Mouse (Mus musculus) hematopoietic stem cell, adult 5-6 weeks (primary cell): ENCODE results near the gene Olfr155. TPM values are rescaled to one million over a fixed set of nuclear protein-coding genes. Genes with fewer than 3 reads are reported as not detected.

Source experiments
- ATAC-seq, 2 experiments: fragments of 125-278 bp in 1 of 2; replicated peaks in 1 of 2; 2 replicates each; pipeline ENCODE4 v1.8.0; 2016 to 2017; ENCODE audit warnings: inconsistent platforms in 2 of 2, mild to moderate bottlenecking in 2 of 2, moderate number of reproducible peaks in 2 of 2, low read depth in 1 of 2, moderate TSS enrichment in 1 of 2; ENCODE audit not compliant: low FRiP score in 2 of 2, poor library complexity in 2 of 2, severe bottlenecking in 2 of 2, insufficient read depth in 1 of 2, low TSS enrichment in 1 of 2
- total RNA-seq: library from RNA; stranded (forward); fragments of 172-1452, 232-1000 nt; gene quantifications from 2 replicates; pipeline ENCODE4 v1.2.3, GENCODE M21; 2017

Olfr155 gene
- not detected in 2 replicates for total RNA-seq

- ATAC-seq, result no peak
These were observed at the start of gene Olfr155 for GRCm38 (mm10) chr4:43851265-43851664. TSS of gene Olfr155 (plus strand) at chr4:43851565.

GRCm38 (mm10) chr4:43822896-43823550, 28.3 kb upstream of the Olfr155 start:
- ATAC-seq, result no peak

GRCm38 (mm10) chr4:43823845-43824337, 27.5 kb upstream of the Olfr155 start, which contains the start of gene Olfr156:
TSS of gene Olfr156 (minus strand) at chr4:43823895.
- ATAC-seq, result no peak

DNA sequence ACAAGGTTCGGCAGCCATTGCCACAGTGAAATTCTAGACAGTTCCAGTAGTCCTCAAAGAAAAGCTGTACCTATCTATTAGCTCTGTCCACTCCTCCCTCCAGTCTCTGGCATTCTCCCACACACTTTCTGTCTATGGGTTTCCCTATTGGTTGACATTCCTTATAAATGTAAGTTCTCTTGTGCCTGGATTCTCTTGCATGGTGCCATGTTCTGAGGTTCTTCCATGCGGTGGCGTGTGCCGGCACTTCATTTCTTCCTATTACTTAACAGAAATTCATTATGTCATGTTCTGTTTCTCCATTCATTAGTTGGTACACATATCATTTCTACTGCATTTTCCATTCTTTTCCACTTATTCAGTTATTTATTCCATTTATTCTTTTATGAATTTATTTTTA, 22.6 kb upstream of the Olfr155 start:
- no peak for ATAC-seq

- ATAC-seq, result no peak
These were observed 19.3 kb upstream of the Olfr155 start for GRCm38 (mm10) chr4:43832031-43832430.

GRCm38 (mm10) chr4:43833752-43834151, 17.6 kb upstream of the Olfr155 start:
- no peak for ATAC-seq

DNA sequence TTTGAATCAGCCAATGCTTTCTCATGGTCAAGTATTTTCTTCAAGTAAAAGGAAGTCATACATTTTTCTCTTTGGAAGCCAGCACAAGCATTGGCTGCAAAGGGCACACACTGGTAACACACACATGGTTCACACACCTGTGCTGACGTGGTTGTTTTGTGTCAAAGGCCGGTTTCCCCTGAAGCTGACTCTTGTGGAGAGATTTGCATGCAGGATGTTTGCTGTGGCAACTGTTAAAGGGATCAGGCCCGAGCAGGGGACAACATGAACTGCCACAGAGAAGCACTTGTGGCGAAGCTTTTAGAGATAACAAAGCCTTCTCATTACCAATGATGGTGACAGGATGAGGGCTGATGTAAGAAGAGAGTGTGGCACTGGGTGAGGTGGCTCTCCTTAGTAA, 16.6 kb upstream of the Olfr155 start:
- no peak for ATAC-seq

GRCm38 (mm10) chr4:43838326-43838725, 13.0 kb upstream of the Olfr155 start:
- no peak for ATAC-seq

- no peak for ATAC-seq
These were observed 11.3 kb upstream of the Olfr155 start, which contains the start of gene Olfr157 for GRCm38 (mm10) chr4:43840101-43840500. TSS of gene Olfr157 (minus strand) at chr4:43840201.

- no peak for ATAC-seq
These were observed 2.7 kb downstream of the Olfr155 start for GRCm38 (mm10) chr4:43854101-43854500.

DNA sequence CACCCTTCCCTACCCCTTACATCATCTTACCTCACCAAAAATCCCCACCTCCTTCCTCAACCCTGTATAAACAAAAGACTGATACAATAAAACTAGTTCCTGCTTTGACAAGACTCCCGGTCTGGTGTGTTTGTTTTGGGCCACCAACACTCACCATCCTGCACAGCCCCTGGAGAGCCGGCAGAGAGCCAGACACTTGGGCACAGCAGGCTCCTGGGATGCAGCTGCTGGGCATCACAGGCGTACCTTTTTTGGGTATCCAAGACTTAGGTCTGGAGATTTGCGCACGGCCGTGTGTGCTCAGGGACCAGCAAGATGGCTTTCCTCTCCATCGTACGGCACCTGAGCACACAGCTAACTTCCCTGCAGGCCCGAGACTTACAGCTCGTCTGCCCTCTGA, 8.5 kb downstream of the Olfr155 start:
- no peak for ATAC-seq

GRCm38 (mm10) chr4:43860744-43861519, 9.6 kb downstream of the Olfr155 start:
- peak; percentile 59 to 84 for ATAC-seq

DNA sequence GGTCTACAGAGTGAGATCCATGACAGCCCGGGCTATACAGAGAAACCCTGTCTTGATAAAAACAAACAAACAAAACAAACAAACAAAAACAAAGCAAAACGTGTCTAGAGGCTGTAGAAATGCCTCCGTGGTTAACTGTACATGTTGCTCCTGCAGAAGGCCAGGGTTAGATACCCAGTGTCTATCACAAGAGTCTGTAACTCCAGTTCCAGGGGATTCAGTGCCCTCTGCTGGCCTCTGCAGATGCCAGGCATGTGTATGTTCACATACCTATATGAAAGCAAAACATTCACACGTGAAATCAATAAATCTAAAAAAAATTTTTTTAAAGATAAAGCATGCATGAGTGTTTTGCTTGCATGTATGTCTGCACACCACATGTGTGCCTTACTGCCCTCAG, 11.9 kb downstream of the Olfr155 start:
- ATAC-seq, result no peak

GRCm38 (mm10) chr4:43869821-43870220, 18.5 kb downstream of the Olfr155 start:
- ATAC-seq, result no peak

GRCm38 (mm10) chr4:43874501-43874900, 23.1 kb downstream of the Olfr155 start:
- ATAC-seq, result no peak

DNA sequence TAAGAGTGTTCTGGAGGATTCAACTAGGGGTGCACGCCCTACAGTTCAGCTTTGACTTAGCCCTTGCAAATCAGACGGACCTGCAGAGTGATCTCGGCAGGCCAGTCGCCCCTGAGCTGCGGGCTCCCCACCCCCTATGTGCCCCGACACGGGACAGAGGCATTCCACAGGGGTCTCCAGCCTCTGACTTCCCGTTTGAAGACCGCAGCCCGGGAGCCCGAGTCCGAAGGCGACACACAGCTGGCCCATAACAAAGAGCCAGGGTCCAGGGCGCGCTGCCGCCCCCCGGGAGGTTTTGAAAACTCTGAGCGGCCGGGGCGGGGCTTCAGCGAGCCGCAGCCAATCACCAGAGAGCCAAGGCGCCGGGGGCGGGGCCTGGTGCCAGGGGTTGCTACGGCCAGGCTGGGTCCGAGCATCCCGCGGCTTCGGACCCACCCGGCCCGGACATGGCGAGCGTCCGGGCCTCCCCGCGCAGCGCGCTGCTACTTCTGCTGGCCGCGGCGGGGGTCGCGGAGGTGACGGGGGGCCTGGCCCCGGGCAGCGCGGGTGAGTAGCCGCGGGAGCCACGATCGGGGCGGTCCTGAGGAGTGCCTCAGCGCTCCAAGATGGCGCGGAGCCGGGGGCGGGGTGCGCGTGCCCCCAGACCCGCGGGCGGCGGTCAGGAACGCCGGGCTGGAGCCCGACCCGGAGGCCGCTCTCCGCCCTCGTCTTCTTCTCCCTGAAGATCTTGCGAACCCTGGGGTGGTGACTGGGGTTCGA, 24.0 kb downstream of the Olfr155 start, which contains the start of gene Reck:
Reck (plus strand) TSS at position 371 of the 759 bp plus-strand sequence.
- peak; percentile 61 to 79 for ATAC-seq

DNA sequence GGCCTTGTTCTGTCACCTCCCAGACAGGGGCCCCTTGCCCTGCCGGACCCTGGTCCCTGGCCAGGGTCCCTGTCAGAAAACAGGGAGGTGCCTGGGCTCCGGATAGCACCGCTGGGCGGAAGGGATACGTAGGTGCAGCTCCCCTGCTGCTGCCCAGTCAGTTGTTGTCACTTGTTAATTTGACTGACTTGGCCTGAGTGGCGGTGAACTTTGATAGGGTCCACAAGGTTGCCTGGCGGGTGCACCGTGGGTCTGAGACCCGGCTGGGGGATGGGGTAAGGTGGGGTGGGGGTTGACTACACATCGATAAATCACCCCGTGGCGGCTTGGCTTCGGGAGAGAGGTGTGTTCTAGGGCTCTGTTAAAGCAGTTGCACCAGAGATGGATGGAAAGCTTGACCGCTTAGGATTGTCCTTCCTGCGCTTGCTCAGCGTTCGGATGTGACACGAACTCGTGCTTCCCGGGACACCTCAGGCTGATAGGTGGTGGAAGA, 24.6 kb downstream of the Olfr155 start:
- peak in 1 of 2 experiments; percentile 8; a peak in 1 of 4 replicates for ATAC-seq
